Mouse (Mus musculus) skeletal muscle tissue, adult 2 months (tissue): ENCODE results near the gene BC048562.
A peak's percentile ranks its signal among the peaks of the same experiment; 100 is the strongest.

Experiments used
- DNase-seq: peaks from one replicate; pipeline ENCODE4 v3.0.0-alpha.2; 2012; ENCODE audit warnings: low read depth, low spot score

The BC048562 gene

GRCm38 (mm10) chr9:108450292-108451169 is 14.2 kb downstream of the BC048562 start:
- DNase-seq: no peak

GRCm38 (mm10) chr9:108451170-108451493 is 14.8 kb downstream of the BC048562 start:
- no peak for DNase-seq

DNA sequence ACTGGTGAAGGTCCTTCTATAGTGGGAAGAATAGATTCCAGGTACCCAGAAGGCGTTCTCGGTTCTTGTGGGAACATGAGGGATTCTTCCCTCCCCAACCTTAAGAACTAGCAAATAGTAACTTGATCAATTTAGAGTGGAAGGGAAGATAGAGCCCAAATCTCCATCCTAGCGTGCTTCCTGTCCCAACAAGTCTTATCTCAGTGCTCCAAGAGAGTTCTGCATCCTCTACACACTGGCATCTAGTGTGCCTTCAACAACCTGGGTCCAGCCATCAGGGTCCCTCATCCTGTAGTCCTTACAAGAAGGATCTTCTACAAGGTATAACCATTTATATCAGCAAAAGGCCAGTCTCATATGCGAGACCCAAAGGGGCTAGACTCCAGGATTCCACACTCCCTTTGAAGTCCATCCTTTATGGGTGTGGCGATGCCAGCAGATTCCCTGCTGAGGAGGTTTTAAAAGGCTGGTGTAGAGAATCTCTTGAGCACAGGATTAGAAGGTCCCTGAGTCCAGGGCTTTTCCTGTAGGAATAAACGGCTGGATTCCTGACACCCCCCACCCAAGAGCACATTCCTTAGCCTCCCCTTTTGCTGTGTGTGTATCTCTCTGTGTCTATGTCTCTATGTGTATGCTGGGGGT is 15.4 kb downstream of the BC048562 start:
- no peak for DNase-seq

DNA sequence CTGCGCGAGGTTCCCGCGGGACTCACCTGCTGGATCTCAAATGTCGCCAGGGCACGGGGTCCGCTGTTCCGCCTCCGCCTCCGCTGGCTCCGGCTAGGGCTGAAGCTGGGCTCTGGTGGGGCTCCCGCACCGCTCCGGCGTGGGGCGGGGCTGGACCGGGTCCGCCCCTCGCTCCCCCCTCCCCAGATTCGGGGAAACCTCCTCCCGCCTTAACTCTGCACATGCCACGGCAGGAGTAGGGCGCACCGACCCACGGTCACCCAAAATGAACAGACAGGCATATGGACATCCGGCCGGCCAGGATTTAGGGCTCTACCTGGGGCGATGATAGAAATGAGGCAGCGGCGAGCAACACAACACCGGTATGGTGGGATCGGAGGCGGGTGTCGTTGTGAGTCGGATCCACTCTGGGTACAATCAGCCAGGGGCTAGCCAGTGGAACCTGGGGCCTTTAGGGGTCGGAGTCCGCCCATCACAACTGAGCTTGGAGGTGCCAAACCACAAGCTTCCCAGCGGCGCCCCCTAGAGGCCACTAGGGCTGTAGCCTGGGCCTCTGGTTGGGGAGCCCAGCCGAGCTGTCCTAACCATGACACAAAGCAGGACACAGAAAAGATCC is 16.1 kb downstream of the BC048562 start:
- peak; percentile 71 for DNase-seq

- DNase-seq: no peak
Observed at GRCm38 (mm10) chr9:108452911-108453310, 16.6 kb downstream of the BC048562 start.

GRCm38 (mm10) chr9:108453458-108453857 is 17.2 kb downstream of the BC048562 start:
- no peak for DNase-seq

DNA sequence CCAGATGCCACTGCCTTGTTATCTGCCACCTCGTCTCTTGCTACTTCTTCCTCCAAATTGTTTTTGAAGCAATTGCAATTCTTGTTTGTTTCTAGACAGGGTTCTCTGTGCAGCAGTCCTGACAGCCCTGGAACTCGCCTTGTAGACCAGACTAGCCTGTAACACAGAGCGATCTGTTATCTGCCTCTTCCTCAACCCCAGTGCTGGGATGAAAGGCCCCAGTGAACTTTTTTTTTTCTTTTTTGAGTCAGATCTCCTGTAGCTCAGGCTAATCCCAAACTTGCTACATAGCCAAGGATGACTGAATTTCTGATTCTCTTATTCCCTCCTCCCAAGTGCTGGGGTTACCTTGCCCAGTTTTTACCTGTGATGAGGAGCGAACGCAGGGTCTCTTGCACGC is 18.1 kb downstream of the BC048562 start:
- DNase-seq: no peak

GRCm38 (mm10) chr9:108455747-108456571 is 19.7 kb downstream of the BC048562 start:
- no peak for DNase-seq

GRCm38 (mm10) chr9:108456953-108457352 is 20.7 kb downstream of the BC048562 start:
- no peak for DNase-seq

DNA sequence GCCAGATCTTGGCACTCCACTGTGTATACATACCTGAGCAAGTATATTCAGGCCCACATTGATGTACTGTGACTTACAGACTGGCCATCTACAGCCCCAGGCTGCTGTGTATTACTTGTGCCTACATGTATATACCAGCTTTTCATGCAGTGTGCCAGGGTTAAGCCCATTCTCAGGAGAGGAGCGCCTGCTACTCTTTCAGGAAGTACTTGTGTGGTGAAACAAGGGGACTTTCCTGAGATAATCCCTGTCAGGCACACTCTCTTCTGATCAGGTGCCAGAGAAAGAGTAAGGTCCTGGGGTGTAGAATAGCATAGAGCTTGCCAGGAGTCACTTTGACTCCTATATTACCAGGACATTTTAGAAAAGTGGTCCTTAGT is 23.6 kb downstream of the BC048562 start:
- DNase-seq: no peak

GRCm38 (mm10) chr9:108460319-108461178 is 24.3 kb downstream of the BC048562 start, which contains the start of gene Ccdc71:
TSS of gene Ccdc71 (plus strand) at chr9:108460527.
- peak; percentile 81 for DNase-seq

DNA sequence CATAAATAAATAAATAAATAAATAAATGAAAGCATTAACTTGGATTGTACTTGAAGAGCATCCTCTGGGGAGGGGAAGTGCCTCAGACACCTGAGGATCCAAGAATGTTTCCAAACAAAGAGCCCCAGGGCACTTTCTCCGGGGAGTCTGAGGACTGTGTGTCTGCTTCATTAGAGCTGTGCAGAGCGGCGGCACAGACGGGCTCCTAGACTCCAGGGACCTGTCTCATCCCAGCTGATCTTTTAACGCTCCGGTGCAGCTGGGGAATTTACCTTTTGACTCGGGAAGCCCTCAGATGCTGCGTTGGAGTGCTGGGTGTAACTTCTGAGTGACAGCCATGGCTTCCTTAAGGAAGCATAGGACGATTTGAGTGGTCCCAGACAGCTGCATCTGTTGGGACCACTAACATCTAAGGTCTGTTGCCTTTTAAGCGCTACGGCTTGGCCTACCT is 24.9 kb downstream of the BC048562 start, which contains the start of gene Klhdc8b:
Gene Klhdc8b (minus strand): TSS at position 401 of the 451 bp plus-strand sequence.
- no peak for DNase-seq

GRCm38 (mm10) chr9:108461675-108462074 is 25.4 kb downstream of the BC048562 start:
- DNase-seq: no peak

DNA sequence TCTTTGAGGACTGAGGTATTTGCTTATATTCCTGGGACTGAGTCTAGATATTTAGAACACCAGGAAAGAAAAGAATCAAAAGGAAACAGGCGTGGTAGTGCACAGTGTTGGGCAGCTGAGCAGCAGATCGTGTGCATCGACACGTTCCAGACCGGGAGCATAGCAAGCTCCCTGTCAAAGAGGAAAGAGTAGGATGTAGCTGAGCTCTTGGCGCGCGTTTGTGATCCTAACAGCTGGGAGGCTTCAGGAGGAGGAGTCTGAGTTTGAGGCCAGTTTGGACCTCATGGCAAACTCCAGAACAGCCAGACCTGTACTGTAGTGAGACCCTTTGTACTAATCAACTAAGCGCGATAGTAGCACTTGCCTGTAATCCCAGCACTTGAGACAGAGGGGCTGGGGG is 25.9 kb downstream of the BC048562 start:
- DNase-seq: no peak

GRCm38 (mm10) chr9:108463713-108464112 is 27.4 kb downstream of the BC048562 start:
- no peak for DNase-seq

DNA sequence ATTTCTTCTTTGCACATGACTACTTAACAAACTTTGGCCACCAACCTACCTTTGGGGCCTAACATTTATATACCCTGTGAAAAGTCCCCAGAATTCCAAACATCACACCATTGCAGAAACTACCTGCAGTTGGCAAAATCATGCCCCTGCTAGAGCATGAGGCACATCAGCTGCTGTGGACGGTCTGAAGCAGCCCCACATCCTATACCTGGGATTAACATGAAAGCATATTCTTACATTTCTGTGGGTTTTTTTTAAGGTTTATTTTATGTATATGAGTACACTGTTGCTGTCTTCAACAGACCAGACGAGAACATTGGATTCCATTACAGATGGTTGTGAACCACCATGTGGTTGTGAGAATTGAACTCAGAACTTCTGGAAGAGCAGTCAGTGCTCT is 29.9 kb downstream of the BC048562 start:
- no peak for DNase-seq

DNA sequence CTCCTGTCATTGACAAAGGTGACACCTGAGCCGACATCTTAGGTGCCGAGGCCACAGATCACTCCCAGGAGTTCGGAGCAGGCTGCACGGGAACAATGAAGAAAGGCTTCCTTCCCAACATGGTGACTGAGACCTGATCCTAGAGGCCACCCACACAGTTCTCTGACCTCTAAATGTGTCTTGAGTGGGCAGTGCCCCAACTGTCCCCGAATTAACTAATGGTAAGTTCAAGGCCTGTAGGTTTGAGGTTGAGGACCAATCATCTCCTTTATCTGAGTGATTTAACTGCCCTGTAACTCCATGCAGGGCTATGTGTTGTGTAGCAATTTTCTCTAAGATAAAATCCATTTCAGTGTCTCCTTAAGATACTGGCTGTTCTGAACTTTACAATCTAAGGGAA is 33.1 kb downstream of the BC048562 start:
- no peak for DNase-seq

DNA sequence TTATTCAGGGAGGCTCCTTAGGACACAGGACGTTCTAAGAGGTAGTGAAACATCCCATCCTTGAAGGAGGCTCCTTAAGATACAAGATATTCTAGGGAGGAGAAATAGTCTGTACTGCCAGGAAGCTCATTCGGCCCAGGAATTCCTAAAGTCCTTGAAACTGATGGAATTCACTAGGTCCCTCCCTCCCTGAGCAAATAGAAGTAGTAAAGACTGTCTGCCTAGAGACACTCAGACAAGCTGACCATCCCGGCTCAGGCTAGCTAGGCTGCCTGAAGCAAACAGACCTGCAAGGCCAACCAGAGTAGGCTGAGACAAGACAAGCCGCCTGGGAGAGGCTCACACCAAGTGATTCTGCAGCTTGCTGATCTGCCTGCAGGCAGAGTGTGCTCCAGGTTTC is 33.6 kb downstream of the BC048562 start:
- DNase-seq: no peak

- no peak for DNase-seq
Observed at GRCm38 (mm10) chr9:108474528-108474927, 38.2 kb downstream of the BC048562 start.

GRCm38 (mm10) chr9:108478638-108479156 is 42.4 kb downstream of the BC048562 start:
- DNase-seq: peak; percentile 78
